Mouse (Mus musculus) cerebellum, postnatal 25 days (tissue): ENCODE data around the gene Ccdc182.

Experiments
- DNase-seq, 2 experiments: peaks; one replicate each; pipeline ENCODE4 v3.0.0; 2021; ENCODE audit warnings: mixed read lengths in 2 of 2

The Ccdc182 gene

GRCm38 (mm10) chr11:88281428-88282119 lies 12.3 kb upstream of the Ccdc182 start:
- no peak for DNase-seq

DNA sequence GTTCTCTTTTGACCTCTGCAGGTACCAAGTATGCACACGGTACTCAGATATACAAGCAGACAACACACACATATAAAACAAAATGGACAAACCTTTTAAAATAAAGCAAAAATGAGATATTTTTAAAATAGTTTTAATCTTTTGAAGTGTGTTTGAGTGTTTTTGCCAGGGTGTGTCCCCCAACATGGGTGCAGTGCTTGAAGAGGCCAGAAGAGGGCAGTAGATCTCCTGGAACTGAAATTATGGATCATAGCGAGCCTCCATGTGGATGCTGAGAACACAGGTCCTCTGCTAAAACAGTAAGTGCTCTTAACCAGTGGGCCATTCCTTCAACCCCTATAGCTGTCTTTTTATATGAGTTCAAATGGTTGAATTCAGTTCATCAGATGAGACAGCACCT lies 11.3 kb upstream of the Ccdc182 start:
- no peak for DNase-seq

DNA sequence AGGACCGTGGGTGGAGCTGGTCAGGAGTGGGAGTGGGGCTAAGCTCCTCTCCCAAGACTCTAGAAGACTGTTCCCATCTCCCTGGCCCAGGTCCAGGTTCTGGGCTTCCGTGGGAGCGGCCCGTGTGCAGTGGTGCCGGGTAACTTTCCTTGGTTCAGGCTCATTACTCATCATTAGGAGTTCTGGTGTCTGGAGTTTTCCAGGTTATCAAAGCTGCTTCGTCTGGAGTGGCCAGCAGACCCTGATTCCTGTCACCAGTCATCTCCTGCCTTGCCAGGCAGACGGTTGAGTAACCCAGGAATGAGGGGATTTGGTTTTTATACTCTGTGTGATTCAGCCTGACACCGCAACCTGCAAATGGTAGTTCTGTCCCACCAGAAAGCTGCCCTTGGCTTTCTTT lies 7.8 kb upstream of the Ccdc182 start:
- no peak for DNase-seq

DNA sequence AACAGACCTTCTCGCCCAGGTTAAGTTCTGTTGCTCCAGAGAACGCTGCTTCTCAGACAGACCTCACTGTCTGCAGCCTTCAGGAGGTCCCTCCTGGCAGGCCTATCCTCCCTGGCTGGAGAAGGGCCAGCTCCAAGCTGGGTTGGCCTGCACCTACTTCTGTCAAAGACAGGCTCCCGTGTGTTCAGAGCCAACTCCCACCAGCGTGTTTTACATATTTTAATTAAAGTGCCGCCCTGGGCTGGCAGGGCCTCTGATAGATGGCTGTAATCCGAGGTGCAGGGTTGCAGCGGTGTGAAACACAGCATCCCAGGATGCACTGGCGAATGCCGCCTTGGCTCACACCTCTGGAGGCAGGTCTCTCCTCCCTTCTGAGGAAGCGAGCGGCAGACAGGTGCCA lies 5.5 kb upstream of the Ccdc182 start:
- peak; percentile 59 to 74 for DNase-seq

DNA sequence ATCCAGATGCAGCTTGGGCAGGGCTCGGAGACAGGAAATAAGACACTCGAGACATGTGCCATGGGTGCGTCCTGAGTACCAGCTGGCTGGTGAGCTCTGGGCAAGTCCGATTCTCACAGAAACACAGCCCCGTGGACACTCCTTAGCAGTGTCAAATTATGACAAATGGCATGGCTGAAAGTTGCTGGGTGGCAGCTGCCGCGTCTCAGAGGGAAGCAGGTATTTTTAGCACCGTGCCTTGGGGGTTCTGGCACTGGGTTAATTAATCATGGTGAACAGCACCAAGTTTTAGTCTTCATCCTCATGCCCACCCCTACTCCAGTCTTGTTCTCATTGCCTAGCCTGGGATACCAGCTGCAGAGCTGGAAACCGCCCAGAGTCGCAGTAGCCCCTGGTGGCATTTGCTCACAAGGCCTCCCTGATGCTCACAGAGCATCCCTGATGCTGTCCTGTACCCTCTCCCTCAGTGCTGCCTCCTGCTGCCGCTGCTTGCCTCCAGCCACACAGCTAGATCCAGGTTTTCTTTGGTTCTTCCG lies 5.0 kb upstream of the Ccdc182 start:
- DNase-seq, result peak; percentile 36 to 39

GRCm38 (mm10) chr11:88291245-88291644 lies 2.6 kb upstream of the Ccdc182 start:
- DNase-seq, result no peak

- peak; percentile 57 to 68 for DNase-seq
Measured at GRCm38 (mm10) chr11:88291688-88292087, 2.2 kb upstream of the Ccdc182 start.

GRCm38 (mm10) chr11:88294394-88294710 lies 494 bp downstream of the Ccdc182 start:
- DNase-seq, result peak; percentile 34 to 57

- no peak for DNase-seq
Measured at GRCm38 (mm10) chr11:88295298-88295697, 1.4 kb downstream of the Ccdc182 start.

GRCm38 (mm10) chr11:88297526-88297925 lies 3.7 kb downstream of the Ccdc182 start:
- DNase-seq, result no peak

DNA sequence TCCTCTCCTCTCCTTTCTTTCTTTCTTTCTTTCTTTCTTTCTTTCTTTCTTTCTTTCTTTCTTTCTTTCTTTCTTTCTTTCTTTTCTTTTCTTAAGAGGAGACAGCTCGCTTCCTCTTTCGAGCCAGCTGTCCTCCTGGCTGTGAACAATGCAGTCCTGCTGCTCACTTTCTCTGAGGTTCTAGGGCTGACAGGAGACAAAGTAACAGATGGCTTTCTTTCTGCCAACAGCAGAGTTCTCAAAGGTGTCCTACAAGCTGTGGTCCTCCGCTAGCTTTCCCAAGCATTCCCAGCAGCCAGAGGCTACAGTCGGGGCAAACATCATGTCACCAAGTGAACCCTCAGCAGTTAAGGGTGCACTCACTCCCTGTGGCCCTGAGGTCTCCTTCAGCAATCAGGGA lies 5.5 kb downstream of the Ccdc182 start:
- no peak for DNase-seq

DNA sequence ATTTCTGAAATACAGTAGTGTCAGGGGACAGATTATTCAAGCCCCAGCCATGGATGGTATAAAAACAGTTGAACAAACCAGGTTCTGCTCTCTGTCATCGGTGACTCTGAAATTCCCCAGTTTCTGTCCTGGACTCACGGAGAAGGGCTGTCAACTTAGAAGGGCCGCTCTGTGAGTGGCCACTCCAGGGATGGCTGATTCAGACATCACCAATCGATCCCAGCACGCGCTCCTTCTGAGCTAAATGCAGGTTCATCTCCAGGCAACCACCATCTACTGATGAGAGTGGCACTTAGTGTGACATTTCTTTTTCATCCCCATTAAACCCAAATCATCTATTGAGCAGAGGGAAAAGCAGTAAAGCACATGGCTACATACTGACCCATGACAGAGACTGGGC lies 7.8 kb downstream of the Ccdc182 start:
- no peak for DNase-seq

GRCm38 (mm10) chr11:88305759-88306158 lies 11.9 kb downstream of the Ccdc182 start:
- DNase-seq, result no peak

- peak in 1 of 2 experiments; percentile 21 for DNase-seq
Measured at GRCm38 (mm10) chr11:88307616-88308543, 14.0 kb downstream of the Ccdc182 start.

DNA sequence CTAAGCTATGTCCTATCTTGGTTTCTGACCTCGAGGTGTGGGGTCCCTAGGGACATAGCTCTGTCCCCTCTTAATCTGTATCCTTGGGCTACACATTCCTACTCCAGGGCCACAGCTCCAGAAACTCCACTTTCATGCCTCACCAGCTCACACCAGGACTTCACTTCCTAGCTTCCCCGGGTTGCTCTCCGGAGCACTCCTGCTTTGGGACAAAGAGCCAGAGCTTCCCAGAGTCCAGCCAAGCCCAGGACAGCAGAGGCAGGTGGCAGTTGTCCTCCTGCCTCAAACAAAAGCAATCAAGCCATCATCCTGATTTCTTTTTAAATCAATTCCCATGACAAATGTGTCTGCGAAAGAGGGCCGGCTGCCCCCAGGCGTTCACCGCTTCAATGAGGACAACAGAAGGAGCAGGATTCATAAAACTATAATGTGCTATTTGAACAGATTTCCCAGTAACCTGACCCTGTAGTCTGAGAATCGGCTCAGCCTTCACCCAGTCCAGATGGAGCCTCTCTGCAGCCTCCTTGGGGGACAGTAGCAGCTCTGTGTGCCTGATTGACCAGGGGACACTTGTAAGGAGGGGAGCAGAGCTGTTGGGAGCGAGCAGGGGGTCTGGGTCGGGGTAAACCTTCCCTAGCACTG lies 15.3 kb downstream of the Ccdc182 start:
- peak in 1 of 2 experiments; percentile 49 for DNase-seq

DNA sequence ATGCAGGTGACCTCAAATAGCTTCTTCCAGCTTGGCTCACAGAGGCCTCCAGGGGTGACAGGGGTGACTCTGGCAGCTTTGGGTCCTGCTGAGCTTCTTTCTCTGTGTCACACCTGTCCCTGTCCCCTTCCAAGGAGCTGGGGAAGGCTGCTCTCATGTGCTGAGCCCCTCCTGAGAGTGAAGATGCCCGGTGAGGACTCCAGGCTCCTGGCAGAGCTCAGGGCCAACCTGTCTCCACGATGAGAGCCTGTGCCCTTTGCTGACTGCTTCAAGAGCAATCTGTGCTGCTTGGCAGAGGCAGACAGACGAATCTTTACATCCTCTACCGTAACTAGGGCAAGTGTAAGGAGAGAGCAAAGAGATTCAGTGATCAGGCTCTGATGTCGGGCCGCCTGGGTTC lies 16.9 kb downstream of the Ccdc182 start:
- DNase-seq, result peak; percentile 61 to 68

DNA sequence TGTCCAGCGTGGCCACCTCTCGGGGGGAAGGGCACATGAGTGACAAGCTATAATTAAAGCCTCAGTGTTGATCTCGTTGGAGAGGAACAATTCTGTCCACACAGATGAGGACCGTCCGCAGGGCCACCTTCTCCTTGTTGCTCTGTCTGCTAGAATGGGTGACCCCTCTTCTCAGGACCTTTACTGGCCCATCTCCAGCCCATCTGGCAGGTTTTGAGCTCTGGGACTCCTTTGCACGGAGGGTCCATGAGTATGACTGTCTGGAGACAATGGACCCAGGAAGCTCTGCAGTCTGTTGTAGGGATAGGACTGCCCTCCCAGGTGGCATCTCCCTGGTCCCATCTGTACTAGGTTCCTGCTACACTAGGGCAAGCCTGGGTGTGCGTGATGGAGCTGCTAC lies 17.7 kb downstream of the Ccdc182 start:
- no peak for DNase-seq

- no peak for DNase-seq
Measured at GRCm38 (mm10) chr11:88313512-88313911, 19.7 kb downstream of the Ccdc182 start.

GRCm38 (mm10) chr11:88314471-88314870 lies 20.6 kb downstream of the Ccdc182 start:
- DNase-seq, result no peak

GRCm38 (mm10) chr11:88315393-88315792 lies 21.5 kb downstream of the Ccdc182 start:
- no peak for DNase-seq

DNA sequence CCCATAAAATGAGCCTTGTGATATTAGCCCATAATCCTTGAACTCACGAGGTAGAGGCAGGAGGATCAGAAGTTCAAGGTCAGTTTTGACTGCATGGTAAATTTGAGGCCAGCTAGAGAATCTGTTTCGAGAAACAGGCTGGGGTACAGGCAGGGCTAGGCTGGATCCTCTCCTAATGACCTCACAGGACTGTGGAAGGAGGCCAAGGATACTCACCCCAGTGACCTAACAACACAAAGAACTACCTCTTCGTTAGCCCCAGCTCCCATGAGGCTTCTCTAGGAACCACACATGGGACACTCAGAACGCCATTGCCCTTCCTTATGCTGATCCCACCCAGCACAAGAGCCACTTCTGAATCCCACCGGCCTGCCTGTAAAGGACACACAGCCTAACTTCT lies 25.0 kb downstream of the Ccdc182 start:
- DNase-seq, result no peak

- DNase-seq, result peak; percentile 38 to 59
Measured at GRCm38 (mm10) chr11:88327016-88327415, 33.2 kb downstream of the Ccdc182 start.
